Mouse (Mus musculus) midbrain, embryonic 11.5 days (tissue): ENCODE measurements around the gene Snx10. TPM values are rescaled to one million over a fixed set of nuclear protein-coding genes. Genes with fewer than 3 reads are reported as not detected.

Experiments used
- ATAC-seq: fragments of 200-750 bp; cut with Nextera tagmentation; 2 replicates; pipeline ENCODE4 v1.8.0; 2017; ENCODE audit warnings: moderate TSS enrichment, moderate library complexity; ENCODE audit not compliant: low FRiP score
- DNase-seq: peaks from one replicate; pipeline ENCODE4 v3.0.0; 2015; ENCODE audit warnings: low spot score; ENCODE audit errors: missing footprints
- H3K27ac ChIP-seq: fragments of 300-500 bp; sonication (generic); 2 replicates; pipeline ENCODE4 v1.5.1; 2014; ENCODE audit warnings: low read depth, low read length
- H3K27me3 ChIP-seq: fragments of 300-500 bp; sonication (generic); 2 replicates; pipeline ENCODE4 v1.6.1; 2014; ENCODE audit warnings: mild to moderate bottlenecking, low read length, moderate library complexity, mixed read lengths; ENCODE audit not compliant: control insufficient read depth, insufficient read depth
- H3K36me3 ChIP-seq: fragments of 300-500 bp; sonication (generic); 2 replicates; pipeline ENCODE4 v1.6.1; 2014; ENCODE audit warnings: mild to moderate bottlenecking, low read length, moderate library complexity, mixed read lengths; ENCODE audit not compliant: control insufficient read depth, insufficient read depth
- H3K4me1 ChIP-seq: fragments of 300-500 bp; sonication (generic); 2 replicates; pipeline ENCODE4 v1.6.1; 2014; ENCODE audit warnings: low read length; ENCODE audit not compliant: control insufficient read depth, insufficient read depth
- H3K4me2 ChIP-seq: fragments of 300-500 bp; sonication (generic); 2 replicates; pipeline ENCODE4 v1.6.1; 2014; ENCODE audit warnings: mild to moderate bottlenecking, moderate library complexity
- H3K4me3 ChIP-seq: fragments of 300-500 bp; sonication (generic); 2 replicates; pipeline ENCODE4 v1.5.1; 2014; ENCODE audit warnings: low read depth, low read length
- H3K9ac ChIP-seq: fragments of 300-500 bp; sonication (generic); 2 replicates; pipeline ENCODE4 v1.6.1; 2014; ENCODE audit warnings: low read length
- H3K9me3 ChIP-seq: fragments of 300-500 bp; sonication (generic); 2 replicates; pipeline ENCODE4 v1.6.1; 2016; ENCODE audit warnings: low read length; ENCODE audit not compliant: control insufficient read depth
- WGBS: fragments of 180-500 bp; shearing (Covaris S2); extraction: QIAGEN DNeasy Blood & Tissue Kit; methylation state at CpG from one replicate; pipeline ENCODE4 v1.1.7; 2014; 5-methylcytosine and 5-hydroxymethylcytosine counted together
- microRNA-seq: library from miRNA; unstranded; fragments of <30 nt; microRNA quantifications from one replicate; pipeline ENCODE4, GENCODE M21; 2017
- polyA plus RNA-seq: library from polyadenylated mRNA; unstranded; fragments of >200 nt; fragmentation: Nextera tagmentation; extraction: Ambion mirVana; gene quantifications from 2 replicates; pipeline ENCODE4 v1.2.1, GENCODE M21; 2014

The Snx10 gene
- polyA plus RNA-seq, 1 experiment from 2014 or later = 52.0 TPM

DNA sequence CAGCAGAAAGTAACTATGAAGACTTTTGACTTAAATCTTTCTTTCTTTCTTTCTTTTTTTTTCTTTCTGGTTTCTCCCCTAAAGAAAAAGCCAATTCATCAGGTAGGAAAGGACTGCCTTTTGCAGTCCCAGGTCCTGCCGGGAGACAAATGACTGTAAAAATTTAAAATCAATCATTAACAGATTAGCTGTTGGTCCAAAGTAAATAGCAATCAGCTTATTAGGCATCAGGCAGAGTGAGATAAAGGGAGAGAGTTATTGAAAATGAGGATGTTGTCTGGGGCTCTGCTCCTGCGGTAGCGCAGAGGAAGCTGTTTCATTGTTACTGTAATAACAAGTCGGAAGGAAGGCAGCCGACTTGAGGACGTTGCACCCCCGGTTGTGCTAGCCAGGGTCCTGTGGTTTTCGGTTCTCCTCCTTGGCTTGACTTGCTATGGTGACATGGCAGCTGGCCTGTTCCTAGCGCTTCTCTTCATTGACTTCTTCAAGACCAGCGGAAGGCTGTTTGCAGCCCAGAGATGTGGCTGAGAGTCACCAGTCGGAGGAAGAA lies 112.4 kb downstream of the Snx10 start:
- ATAC-seq = no peak
- no peak overlapping the region for H3K9ac ChIP-seq
- H3K9me3 ChIP-seq = no peaks in the 10 kb centered on the region
- WGBS = 80% methylated on average over 11 of the region's 11 CpGs
- H3K4me3 ChIP-seq = no peak overlapping the region
- H3K4me2 ChIP-seq = no peak overlapping the region
- H3K4me1 ChIP-seq = no peaks in the 10 kb centered on the region
- DNase-seq = no peak
- H3K36me3 ChIP-seq = no peaks in the 10 kb centered on the region
- no peaks in the 10 kb centered on the region for H3K27me3 ChIP-seq
- no peak overlapping the region for H3K27ac ChIP-seq

Small RNA genes lying within 50 kb of the gene (microRNA-seq; reads per million reads assigned to microRNA genes)
- gene Gm22914 = not detected

Other genes starting within 250 kb of the Snx10 start
- 4.3 and 5.3 TPM in 2 replicates for gene Nfe2l3, start 91.2 kb upstream of the Snx10 start, polyA plus RNA-seq
- 1,654 and 1,893 TPM in 2 replicates for gene Hnrnpa2b1, start 54.0 kb upstream of the Snx10 start, polyA plus RNA-seq
- gene Cbx3, start 53.5 kb upstream of the Snx10 start, polyA plus RNA-seq = 757 and 781 TPM in 2 replicates